Mouse (Mus musculus) megakaryocyte, embryonic 14.5 days (primary cell): ENCODE results near the gene Erbb4. TPM values are rescaled to one million over a fixed set of nuclear protein-coding genes. Genes with fewer than 3 reads are reported as not detected.

Source experiments
- H3K27me3 ChIP-seq: replicated peaks from 2 replicates; pipeline ENCODE3; 2012; ENCODE audit warnings: inconsistent platforms
- H3K36me3 ChIP-seq: replicated peaks from 2 replicates; pipeline ENCODE3; 2012; ENCODE audit warnings: low read length, inconsistent platforms, mixed read lengths
- H3K4me1 ChIP-seq: 2 replicates; pipeline ENCODE4 v1.6.1; 2012; ENCODE audit warnings: inconsistent platforms
- H3K4me3 ChIP-seq: replicated peaks from 2 replicates; pipeline ENCODE3; 2012; ENCODE audit warnings: moderate library complexity, mild to moderate bottlenecking, inconsistent platforms
- H3K9me3 ChIP-seq: 2 replicates; pipeline ENCODE4 v1.6.1; 2012; ENCODE audit warnings: inconsistent platforms
- FLI1 ChIP-seq: IDR thresholded peaks from 2 replicates; pipeline ENCODE4 v1.6.1; 2012; ENCODE audit warnings: low read length, inconsistent platforms, mixed read lengths
- GATA1 ChIP-seq: IDR thresholded peaks from 3 replicates; pipeline ENCODE4 v1.6.1; 2012; ENCODE audit warnings: mixed read lengths, low read length, inconsistent platforms, borderline replicate concordance
- polyA plus RNA-seq: library from polyadenylated mRNA; stranded (reverse); fragments of >175 nt; gene quantifications from 2 replicates; pipeline ENCODE4 v1.2.3, GENCODE M21; 2012; ENCODE audit warnings: low replicate concordance; ENCODE audit not compliant: insufficient read depth

Erbb4 gene
- polyA plus RNA-seq, 1 experiment: not detected

GRCm38 (mm10) chr1:68134450-68134849 lies 973.4 kb downstream of the Erbb4 start:
- H3K4me3 ChIP-seq: no peak overlapping the region
- no peak for TF ChIP-seq FLI1
- no peak for TF ChIP-seq GATA1
- no peaks in the 10 kb centered on the region for H3K36me3 ChIP-seq
- H3K4me1 ChIP-seq: no peaks in the 10 kb centered on the region
- H3K9me3 ChIP-seq: no peaks in the 10 kb centered on the region
- no peaks in the 10 kb centered on the region for H3K27me3 ChIP-seq

- no peaks in the 10 kb centered on the region for H3K36me3 ChIP-seq
- no peak overlapping the region for H3K4me3 ChIP-seq
- no peaks in the 10 kb centered on the region for H3K4me1 ChIP-seq
- 0 out of 2 replicates have a peak, but pooled peaks cover 3% of the 10 kb centered on the region for H3K9me3 ChIP-seq
- TF ChIP-seq GATA1: no peak
- no peak for TF ChIP-seq FLI1
- no peaks in the 10 kb centered on the region for H3K27me3 ChIP-seq
These were observed 984.3 kb downstream of the Erbb4 start for GRCm38 (mm10) chr1:68123541-68123940.

- no peaks in the 10 kb centered on the region for H3K27me3 ChIP-seq
- 0 out of 2 replicates have a peak, but pooled peaks cover 3% of the 10 kb centered on the region for H3K9me3 ChIP-seq
- no peaks in the 10 kb centered on the region for H3K36me3 ChIP-seq
- no peak overlapping the region for H3K4me3 ChIP-seq
- no peaks in the 10 kb centered on the region for H3K4me1 ChIP-seq
- TF ChIP-seq FLI1: no peak
- TF ChIP-seq GATA1: no peak
These were observed 987.5 kb downstream of the Erbb4 start for GRCm38 (mm10) chr1:68120364-68120763.

- no peak overlapping the region for H3K4me3 ChIP-seq
- no peak for TF ChIP-seq GATA1
- TF ChIP-seq FLI1: no peak
- H3K9me3 ChIP-seq: 0 out of 2 replicates have a peak, but pooled peaks cover 3% of the 10 kb centered on the region
- H3K27me3 ChIP-seq: no peaks in the 10 kb centered on the region
- no peaks in the 10 kb centered on the region for H3K4me1 ChIP-seq
- no peaks in the 10 kb centered on the region for H3K36me3 ChIP-seq
These were observed 992.1 kb downstream of the Erbb4 start for GRCm38 (mm10) chr1:68115721-68116120.

- Histone ChIP-seq H3K9me3 (no peaks in the 10 kb centered on the region), H3K27me3 (no peaks in the 10 kb centered on the region), H3K36me3 (no peaks in the 10 kb centered on the region), H3K4me3 (no peak overlapping the region), H3K4me1 (no peaks in the 10 kb centered on the region)
- TF ChIP-seq FLI1 (no peak), GATA1 (no peak)
These were observed 1001.4 kb downstream of the Erbb4 start for GRCm38 (mm10) chr1:68106543-68106860.

GRCm38 (mm10) chr1:68105834-68106542 lies 1001.9 kb downstream of the Erbb4 start:
- no peaks in the 10 kb centered on the region for H3K36me3 ChIP-seq
- no peak for TF ChIP-seq GATA1
- no peak for TF ChIP-seq FLI1
- no peaks in the 10 kb centered on the region for H3K9me3 ChIP-seq
- H3K27me3 ChIP-seq: no peaks in the 10 kb centered on the region
- no peaks in the 10 kb centered on the region for H3K4me1 ChIP-seq
- H3K4me3 ChIP-seq: no peak overlapping the region

GRCm38 (mm10) chr1:68089623-68090022 lies 1018.2 kb downstream of the Erbb4 start:
- Histone ChIP-seq H3K9me3 (no peaks in the 10 kb centered on the region), H3K36me3 (no peaks in the 10 kb centered on the region), H3K4me1 (no peaks in the 10 kb centered on the region), H3K27me3 (no peaks in the 10 kb centered on the region), H3K4me3 (no peak overlapping the region)
- no peak for TF ChIP-seq FLI1
- TF ChIP-seq GATA1: no peak

GRCm38 (mm10) chr1:68056494-68056893 lies 1051.4 kb downstream of the Erbb4 start:
- Histone ChIP-seq H3K9me3 (no peaks in the 10 kb centered on the region), H3K27me3 (no peaks in the 10 kb centered on the region), H3K36me3 (no peaks in the 10 kb centered on the region), H3K4me1 (no peaks in the 10 kb centered on the region), H3K4me3 (no peak overlapping the region)
- TF ChIP-seq GATA1 (no peak), FLI1 (no peak)

GRCm38 (mm10) chr1:68054715-68055114 lies 1053.1 kb downstream of the Erbb4 start:
- H3K36me3 ChIP-seq: no peaks in the 10 kb centered on the region
- TF ChIP-seq GATA1 (no peak), FLI1 (no peak)

GRCm38 (mm10) chr1:68049856-68050255 lies 1058.0 kb downstream of the Erbb4 start:
- H3K27me3 ChIP-seq: no peaks in the 10 kb centered on the region
- no peaks in the 10 kb centered on the region for H3K36me3 ChIP-seq
- TF ChIP-seq FLI1: no peak
- TF ChIP-seq GATA1: no peak
- H3K4me3 ChIP-seq: no peak overlapping the region
- no peaks in the 10 kb centered on the region for H3K9me3 ChIP-seq
- no peaks in the 10 kb centered on the region for H3K4me1 ChIP-seq

More at GRCm38 (mm10) chr1:68054715-68055114, 1053.1 kb downstream of the Erbb4 start:
- no peaks in the 10 kb centered on the region for H3K4me1 ChIP-seq
- H3K27me3 ChIP-seq: no peaks in the 10 kb centered on the region
- H3K9me3 ChIP-seq: no peaks in the 10 kb centered on the region
- H3K4me3 ChIP-seq: no peak overlapping the region
